Mouse (Mus musculus) thymus, postnatal 36 days (tissue): ENCODE measurements at regions not wholly inside any gene's neighbourhood (a gene's known extent, or its start where the extent isn't known, plus 50 kb on each side); places are given as distances from the start of the nearest gene placed in this dataset.

Source experiments
- DNase-seq, 2 experiments: peaks; one replicate each; pipeline ENCODE4 v3.0.0; 2022; ENCODE audit warnings: mixed read lengths in 2 of 2

DNA sequence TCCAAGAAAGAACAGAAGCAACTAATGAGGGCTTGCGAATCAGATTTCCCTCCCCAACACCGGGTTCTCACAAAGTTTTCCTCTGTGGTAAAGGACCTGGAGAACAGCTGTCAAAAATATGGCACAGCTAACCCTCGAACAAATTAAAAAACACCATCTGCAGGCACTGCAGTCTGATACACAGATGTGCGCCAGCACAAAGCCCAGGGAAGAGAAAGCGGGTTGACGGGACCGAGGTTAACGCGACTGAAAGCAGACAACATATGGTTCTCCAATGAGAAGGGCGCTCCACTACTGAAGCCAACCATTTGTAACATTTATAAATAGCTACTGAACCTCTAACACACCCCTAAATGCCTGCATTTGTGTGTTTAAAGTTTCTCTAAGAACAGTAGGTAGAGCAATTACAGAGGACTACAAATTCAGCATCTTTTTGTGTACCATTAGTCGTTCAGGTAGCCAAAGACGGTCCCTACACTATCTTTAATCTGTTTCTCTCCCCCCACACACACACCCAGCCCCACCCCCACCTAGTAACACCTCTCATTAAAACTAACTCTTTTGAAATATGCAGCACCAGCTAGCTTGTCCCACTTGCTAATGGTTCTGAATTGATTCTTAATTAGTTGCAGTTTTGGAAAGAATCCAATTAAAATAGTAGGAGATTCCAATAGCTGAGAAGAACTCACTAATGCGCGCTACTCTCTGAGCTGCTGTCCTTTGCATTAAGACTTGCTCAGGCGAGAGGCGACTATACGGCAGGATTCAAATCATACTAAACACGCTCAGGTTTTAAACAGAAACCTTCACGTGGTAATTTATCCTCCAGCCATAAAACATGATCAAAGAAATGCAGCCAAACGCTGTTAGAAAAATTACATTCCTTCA, 236.0 kb upstream of the Hnrnpa3 start:
- DNase-seq = no peak

DNA sequence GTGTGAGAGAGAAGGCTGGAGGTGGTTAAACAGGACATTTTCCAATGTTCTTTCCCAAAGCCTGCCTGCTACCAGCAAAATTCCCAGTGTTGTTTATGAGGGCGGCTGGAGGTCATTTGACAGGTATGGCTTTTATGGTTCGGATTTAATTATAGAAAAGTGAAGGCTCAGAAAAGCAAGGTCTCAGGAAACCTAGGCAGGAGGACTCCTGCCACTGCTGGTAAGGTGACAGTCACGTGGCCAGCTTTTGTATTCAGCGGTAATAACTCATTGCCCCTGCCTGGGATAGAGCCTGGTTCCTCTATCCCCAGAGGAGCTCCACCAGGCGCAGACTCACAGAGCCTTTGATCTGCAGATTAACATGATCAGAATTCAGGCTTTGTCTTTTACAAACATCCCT, 235.2 kb upstream of the Hnrnpa3 start:
- no peak for DNase-seq

DNA sequence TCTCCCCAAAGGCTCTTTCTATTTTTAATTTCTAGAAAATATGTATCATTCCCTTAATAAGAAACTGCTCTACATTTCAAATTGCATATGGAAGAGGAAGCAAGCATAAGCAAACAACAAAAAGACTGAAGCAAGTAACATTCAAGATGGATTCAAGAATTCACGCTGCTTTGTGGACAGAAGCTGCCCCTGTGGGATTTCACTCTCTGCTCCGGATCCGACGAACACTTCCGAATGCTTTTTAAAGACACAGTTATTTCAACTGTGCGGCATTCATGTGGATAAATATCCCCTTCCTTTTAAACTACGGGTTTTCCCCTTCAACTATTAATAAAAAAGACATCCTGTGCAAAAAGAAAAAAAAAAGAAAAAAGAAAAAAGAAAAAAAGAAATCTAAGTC, 234.7 kb upstream of the Hnrnpa3 start:
- DNase-seq = no peak

DNA sequence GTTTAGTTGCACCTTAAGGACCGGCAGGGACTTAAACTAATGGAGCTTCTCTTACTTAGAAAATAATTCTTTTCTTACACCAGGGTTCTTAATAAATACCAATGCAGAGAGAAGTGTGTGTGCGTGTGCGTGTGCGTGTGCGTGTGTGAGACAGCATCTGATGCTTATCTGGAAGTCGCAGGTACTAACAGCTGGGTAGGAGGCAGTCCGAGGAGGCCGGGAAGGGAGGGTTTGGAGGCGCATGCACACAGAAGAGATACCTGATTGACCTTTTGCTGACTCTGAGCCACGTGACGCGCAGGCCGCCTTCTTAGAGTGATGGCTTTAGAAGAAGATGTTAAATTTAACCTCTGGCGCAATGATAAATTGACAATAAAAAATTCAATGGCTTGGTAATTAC, 234.2 kb upstream of the Hnrnpa3 start:
- DNase-seq = no peak

DNA sequence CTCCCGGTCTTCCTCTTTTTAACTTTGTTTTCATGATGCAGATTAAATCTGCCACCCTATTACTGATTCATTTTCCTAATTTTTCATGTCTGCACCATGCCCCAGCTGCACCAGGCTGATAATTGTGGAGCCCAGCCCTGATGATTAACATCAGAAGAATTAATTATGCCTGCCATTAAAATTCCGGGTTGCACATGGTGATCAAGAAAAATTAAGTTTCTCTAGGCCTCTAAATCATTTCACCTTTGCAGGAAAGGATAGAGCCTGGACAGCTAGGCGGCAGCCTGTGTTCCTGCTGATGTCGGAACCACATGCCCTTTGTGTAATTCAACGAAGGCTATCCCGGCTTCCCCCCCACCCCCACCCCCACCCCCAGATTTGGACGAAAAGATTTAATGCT, 233.7 kb upstream of the Hnrnpa3 start:
- no peak for DNase-seq

DNA sequence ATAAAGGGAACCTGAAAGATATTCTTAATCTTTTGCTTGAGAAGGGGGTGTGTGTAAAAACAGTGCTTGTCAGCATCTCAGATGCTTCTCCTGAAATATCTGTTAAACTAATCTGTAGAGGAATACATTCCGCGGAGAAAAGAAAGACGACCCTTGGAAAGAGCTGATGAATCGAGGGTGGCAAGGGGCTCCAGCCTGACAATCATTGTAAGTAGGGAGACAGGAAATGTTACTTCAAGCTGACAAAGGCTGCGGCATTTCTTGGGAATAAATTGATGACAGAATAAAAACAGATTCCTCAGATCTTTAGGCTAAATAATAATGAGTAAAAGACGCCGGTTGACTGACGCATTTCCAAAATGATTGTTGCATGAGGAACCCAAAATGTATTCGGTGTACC, 233.3 kb upstream of the Hnrnpa3 start:
- no peak for DNase-seq

DNA sequence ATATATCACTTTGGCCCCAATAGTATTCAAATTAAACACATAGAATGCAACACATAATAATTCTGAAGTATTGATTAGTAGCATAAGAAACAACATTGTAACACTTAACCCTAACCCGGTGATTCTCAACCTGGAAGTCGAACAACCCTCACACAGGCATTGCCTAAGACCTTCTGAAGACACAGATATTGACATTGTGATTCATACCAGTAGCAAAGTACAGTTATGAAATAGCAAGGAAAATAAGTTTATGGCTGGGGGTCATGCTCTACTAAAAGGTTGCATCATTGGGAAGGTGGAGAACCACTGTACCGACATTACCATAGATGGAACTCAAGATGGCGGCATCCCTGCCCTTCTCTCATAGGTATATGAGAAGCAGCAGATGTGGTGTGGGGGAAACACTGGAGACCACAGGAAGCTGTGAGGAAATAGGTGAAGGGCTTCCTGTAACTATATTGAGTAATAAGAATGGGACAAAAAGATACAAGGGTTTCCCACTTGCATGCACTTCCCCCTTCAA, 231.1 kb upstream of the Hnrnpa3 start:
- no peak for DNase-seq

DNA sequence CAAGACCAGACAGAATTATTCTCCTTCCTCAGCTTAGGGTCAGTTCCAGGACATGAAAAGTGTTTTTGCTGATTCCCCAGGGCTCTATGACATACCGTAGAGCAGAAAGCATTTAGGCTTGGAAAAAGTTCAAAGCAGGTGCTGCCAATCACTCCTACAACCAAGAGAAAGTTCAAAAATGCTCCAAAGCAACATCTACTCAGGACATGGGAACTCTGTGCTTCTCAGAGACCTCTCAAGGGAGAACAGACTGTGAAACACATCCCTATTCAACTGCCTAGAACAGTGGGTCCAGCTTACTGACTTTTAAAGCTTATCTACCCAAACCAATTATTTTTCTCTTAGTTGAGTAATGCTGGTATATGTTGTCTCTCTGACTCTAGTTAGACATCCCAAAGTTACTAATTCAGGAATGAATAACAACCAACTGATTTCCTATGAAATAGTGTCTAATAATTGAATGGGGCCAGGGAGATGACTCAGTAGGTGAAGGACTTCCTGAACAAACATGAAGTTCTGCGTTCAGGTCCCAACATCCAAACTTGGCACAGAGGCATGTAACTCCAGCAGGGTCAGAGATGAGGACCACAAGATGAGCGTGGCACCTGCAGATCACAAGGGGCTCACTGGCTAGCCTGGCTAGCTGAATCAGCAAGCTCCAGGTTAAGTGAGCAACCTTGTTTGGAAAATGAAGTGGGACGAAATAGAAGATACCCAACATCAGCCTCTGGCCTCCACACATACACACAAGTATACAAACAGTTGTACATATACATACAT, 228.7 kb upstream of the Hnrnpa3 start:
- DNase-seq = no peak

DNA sequence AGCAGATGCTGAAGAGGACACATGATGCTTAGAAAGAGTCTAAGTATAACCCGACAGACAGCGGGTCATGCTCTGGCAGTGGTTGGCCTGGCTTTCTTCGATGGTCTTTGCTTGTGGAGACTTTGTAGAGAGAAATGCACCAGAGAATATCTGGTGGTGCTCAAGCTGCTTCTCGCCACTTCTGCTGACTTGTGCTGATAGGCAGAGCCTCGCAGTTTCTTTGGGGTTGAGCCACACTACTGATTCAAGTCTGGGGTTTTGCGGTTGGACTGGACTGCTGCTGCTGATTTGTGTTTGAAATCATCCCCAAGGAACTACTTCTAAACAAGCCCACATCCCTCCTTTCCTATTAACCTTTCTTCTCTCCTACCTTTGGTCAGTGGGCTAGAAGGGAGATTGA, 227.1 kb upstream of the Hnrnpa3 start:
- no peak for DNase-seq

DNA sequence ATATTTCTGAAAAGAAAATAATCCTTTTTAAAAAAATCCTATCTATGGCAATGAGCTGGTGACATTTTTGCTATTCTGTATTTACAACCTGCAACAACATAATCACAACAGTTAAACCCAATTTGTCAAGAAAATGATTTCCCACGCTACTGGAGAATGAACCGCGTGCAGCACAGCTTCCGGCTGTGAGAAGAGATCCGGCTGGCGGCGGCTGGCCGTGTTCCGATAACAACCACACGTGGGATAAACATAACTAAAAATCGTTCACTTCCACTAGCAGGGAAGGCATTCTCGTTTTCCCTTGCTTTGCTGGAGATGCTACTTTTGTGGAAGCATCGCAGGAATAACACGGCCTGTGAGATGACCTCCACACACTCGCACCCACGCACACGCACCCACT, 224.5 kb upstream of the Hnrnpa3 start:
- DNase-seq = no peak

DNA sequence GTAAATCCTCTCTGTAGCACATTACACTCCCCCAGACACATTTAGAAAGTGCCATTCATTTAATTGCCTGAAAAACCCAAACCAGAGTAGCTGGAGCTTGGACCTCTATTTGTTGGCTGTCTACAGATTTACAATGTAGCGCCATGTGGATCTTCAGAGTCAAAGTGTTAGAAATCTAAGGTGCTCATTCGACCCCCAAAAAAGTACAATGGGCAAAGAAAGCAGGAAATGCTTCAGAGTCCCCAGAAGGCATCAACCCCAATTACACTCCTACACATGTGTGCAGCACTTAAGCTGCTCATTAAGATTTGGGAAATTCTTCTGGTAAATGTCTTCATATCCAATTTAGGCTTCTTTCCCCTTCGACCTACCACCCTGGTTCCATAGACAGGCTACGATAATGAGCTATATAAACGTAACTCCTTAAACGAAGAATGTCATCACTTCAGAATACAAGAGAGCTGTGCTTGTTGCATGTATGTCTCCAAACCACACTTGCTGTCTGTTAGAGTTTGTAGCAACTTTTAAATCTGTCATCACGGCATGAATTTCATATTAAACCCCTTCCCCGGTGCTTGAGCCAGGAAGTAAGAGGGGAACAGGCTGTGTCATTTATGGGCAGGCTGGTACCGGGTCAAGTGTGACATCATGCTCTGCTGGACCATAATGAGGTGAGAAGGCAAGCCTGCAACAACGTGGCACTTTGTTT, 219.4 kb upstream of the Hnrnpa3 start:
- no peak for DNase-seq

DNA sequence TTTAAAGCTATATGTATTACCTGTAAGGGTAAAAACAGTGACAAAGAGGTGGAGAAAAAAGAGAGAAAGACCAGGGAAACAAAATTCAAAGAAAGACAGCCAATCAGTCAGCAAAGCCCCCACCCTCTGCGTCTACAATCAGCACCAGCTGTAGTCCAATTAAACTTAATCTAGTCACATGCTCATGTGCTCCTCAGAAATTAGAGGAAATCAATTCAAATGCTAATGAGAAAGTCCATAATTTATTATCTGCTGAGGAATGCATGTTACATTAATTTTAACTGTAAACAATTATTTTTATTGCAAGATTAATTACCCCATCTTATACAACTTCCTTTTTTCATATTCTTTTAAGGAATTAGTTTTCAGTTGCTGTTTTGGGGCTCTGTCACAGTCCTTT, 216.4 kb upstream of the Hnrnpa3 start:
- no peak for DNase-seq

DNA sequence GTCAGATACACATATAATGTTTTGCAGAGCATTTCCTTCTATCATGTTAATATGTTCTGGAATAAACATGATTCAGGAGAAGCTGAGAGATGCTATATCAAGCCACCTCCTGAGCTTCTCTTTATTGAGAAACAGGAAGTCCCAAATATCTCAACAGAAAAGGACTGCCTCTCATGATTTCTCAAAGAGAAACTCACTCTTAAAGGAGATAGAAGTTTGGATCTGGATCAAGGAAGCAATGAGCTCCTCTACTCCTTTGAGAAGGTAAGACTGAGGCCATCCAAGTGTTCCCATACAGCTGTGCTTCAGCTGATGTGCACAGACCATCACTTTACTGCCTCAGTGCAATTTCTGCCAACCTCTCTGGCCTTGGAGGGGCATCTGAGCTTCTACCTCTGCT, 213.9 kb upstream of the Hnrnpa3 start:
- DNase-seq = no peak

DNA sequence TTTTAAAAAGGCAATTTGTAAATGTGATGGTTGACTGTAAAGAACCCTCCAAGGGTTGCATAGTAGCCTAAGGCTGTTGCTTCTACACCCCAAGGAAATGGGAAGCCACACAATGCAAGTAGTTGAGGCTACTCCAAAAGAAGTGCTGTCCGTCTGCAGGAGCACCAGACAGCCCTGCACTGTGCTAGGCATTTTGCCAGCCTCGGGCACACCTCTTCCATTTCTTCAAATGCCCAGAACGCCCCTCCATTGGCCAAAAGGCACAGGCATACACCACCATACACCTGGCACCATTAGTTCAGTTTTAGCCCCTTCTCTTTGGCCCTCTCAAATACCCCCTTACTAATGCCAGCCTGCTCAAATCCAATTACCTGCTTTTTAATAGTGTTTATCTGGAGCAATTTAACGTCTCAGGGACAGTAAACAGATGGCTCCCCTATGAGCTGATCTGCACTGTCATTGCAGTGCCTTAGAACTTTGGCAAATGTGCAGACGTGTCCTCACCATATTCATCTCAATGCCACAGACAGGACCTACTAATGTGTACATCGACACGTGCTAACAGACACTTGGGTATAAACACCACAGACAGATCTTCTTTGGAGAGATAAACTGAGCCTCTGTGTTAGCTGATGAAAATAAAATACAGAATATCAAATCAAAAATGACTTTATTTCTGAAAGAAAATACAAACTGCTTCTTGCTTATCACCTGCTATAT, 211.9 kb upstream of the Hnrnpa3 start:
- DNase-seq = no peak

DNA sequence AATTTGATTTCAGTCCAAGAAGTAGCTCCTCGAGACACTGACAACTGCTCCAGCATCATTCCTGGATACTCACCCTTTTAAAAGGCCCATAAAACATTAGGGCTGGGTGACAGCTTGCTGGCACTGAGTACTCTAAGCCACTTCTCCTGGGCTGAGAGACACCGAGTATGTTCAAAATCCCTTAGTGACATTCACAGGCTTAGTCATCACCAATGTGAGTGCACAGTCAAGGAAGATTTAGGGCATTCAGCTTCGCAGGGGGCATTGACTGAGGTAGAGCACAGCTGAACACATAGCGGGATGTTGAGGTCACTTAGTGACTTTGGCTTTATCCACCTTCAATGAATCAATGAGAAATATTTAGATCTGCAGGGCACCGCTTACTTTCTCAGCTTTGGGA, 210.8 kb upstream of the Hnrnpa3 start:
- DNase-seq = no peak

DNA sequence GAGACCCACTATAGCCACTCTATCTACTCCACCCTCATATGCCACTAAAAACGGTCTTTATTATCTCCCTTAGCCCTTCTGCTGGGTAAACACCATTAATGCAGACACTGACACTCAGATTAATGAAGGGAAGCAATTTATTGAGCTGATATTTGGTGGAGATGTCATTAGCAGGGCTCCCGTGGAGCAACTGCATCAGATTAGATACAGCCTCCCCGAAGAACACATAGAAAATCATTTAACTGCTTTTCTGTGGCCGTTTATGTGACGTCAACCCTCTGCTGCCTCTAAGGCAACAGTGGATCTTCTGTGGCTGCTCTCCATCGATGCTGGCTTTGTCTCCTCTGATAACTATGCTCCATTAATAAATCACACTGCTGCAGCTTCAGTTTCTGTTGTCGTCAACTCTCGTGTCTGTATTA, 207.2 kb upstream of the Hnrnpa3 start:
- DNase-seq = no peak

DNA sequence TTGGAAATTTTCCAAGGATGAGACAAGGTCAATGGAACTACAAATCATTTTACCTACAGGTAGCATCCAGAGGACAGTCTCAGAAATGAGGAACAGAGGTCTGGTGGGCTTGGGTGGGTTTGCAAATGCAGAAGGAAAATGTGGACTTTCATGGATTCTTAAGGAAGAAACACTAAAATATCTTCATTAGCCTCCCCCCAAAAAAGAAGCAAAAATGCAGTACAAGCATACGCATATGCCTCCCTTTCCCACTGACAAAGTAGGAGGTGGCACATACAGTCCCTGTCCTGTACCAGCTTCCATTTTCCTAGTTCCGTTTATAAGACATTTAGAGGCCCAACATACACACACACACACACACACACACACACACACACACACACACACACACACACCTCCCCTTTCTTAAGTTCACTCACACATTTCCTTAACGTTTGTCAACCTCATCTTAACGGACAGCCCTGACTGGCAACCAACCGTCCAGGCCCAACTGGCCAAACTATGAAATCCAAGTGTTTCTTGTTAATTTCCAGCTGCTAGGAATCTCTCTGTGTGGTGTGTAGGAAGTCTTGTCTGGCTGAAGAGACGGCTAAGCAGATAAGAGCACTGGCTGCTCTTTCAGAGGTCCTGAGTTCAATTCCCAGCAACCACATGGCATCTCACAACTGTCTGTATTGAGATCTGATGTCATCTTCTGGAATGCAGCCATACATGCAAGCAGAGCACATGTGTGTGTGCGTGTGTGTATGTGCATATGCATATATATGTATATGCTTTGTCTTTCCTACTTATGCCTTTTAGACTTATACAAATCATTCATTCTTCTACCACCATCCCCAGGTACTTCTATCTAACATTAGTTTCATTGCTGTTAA, 206.6 kb upstream of the Hnrnpa3 start:
- DNase-seq = no peak

DNA sequence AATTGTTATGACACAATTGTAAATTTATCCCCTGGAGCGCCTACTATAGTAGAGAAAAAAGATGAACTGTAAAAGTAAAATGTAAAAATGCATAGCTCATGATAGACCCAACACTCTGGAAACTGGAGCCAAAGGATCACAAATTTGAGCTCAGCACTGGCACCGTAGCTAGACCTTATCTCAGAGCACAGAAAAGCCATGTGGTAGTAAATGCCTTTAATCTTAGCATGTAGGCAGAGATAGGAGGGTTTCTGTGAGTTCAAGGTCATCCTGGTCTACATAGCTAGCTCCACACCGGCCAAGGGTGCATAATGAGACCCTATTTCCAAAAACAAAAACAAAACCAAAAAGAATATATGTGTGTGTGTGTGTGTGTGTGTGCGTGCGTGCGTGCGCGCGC, 203.6 kb upstream of the Hnrnpa3 start:
- no peak for DNase-seq

DNA sequence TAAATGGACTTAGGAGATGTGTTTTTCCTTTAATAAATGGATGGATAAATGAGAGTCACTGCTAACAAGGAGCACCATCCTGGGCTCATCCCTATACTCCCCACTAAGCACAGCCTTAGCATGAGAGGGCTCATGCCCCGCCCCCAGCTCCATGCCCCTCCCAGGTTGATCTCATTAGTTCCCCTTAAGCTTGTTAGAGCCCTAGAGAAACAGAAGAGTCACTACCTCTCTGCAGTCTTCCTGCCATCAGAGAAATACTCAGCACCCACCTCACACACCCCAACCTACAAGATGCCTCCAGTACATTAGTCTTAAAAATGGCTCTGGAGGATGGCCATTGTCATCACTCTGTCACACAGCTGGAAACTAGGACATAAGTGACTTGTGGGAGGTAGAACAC, 202.8 kb upstream of the Hnrnpa3 start:
- no peak for DNase-seq

DNA sequence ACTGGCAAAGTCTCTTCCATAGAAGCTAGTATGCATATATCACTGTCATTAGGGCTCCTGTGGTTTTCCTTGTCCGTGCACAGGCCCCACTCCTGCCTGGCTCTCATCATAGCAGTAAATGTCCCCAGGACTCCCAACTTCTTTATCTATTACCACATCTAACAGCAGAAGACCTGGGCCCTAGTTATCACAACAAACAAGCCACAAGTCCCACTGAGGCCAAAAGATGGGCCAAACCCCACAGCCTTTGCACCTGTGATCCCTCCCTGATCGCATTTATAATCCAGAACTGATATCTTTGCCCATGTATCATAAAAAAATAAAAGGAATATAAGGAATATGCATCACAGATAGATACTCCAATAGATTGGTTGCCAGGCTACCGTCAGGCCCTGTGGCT, 201.6 kb upstream of the Hnrnpa3 start:
- no peak for DNase-seq

DNA sequence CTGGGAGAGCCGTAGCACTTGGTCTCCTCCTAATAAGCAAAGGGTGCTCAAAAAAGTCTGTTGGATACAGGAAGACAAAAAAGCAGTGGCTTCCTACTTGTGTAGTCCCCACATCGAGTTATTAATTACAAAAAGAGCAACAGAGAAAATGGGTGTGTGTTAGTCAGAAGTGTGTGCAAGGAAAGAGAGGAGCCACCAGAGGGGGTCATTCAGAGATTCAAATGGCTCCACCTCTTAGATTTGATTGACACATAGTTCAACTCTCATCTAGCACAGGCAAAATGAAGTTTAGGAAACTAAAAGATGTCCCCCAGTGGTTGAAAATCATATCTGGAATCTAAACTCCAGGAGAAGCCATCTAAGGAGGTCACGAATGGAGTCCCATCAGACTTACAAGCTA, 200.2 kb upstream of the Hnrnpa3 start:
- no peak for DNase-seq

DNA sequence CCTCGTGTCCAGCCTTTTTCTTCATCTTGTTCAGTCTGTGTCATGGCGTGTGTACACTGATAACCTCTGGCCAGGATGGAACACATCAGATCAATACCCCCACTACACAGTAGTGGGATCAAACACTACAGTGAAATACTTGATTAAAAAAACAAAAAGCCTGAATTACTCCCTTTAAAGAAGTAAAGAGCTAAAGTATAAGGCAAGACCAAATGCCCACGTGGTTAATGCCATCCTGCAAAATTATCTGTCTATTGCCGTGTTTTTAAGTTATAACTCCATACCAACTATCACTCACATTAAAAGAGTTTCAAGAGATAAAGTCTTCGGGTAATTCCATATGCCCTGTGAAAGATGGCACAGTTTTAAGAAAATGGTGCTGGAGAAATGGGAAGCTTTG, 198.6 kb upstream of the Hnrnpa3 start:
- no peak for DNase-seq
